Mouse (Mus musculus): ENCODE results near the gene Klhl26. TPM values are rescaled to one million over a fixed set of nuclear protein-coding genes. Genes with fewer than 3 reads are reported as not detected.

Klhl26 gene
- polyA plus RNA-seq, 1 experiment: 62.4 TPM

DNA sequence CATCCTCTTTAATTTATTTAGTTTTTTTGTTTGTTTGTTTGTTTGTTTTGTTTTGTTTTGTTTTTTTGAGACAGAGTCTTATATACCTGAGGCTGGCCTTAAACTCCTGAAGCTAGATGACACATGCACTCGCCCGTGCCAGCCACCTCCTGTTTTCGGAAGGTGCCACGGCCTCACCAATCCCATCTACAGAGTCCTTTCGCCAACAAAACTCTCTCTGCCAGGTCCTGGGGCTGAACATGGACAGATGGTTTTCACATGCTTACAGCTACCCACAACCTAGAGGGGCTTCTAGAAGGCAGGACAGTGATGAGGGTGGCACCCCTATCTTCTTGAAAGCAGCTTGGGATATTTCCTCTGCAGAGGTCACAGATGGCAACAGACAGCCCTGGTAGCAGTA lies 41.6 kb downstream of the Klhl26 start:
- peak; percentile 64 to 73 for DNase-seq
- TF ChIP-seq POLR2A (IDR thresholded peaks at IDR 0.05; ENCODE audit: borderline replicate concordance, insufficient read depth, low read length) (no peak), CTCF (IDR thresholded peaks at IDR 0.05; ENCODE audit: borderline replicate concordance, insufficient read depth, low read depth, low read length) (no peak)
- H3K27ac ChIP-seq (ENCODE audit: insufficient read depth, low read length): peak overlapping the region; percentile 72
- WGBS: 16% methylated on average over 5 of the region's 5 CpGs
- H3K4me1 ChIP-seq (ENCODE audit: control insufficient read depth, insufficient read depth, low read length): peaks cover 62% of the 10 kb centered on the region
- H3K27me3 ChIP-seq (ENCODE audit: control insufficient read depth, insufficient read depth, low read length): no peaks in the 10 kb centered on the region
- no peak overlapping the region for H3K4me3 ChIP-seq (replicated peaks; ENCODE audit: insufficient read depth, low read depth, low read length)

- no peak for DNase-seq
- Histone ChIP-seq H3K27ac (ENCODE audit: insufficient read depth, low read length) (no peak overlapping the region), H3K4me1 (ENCODE audit: control insufficient read depth, insufficient read depth, low read length) (peaks cover 67% of the 10 kb centered on the region), H3K4me3 (replicated peaks; ENCODE audit: insufficient read depth, low read depth, low read length) (no peak overlapping the region), H3K27me3 (ENCODE audit: control insufficient read depth, insufficient read depth, low read length) (no peaks in the 10 kb centered on the region)
- WGBS: 51% methylated on average over 4 of the region's 4 CpGs
- TF ChIP-seq POLR2A (IDR thresholded peaks at IDR 0.05; ENCODE audit: borderline replicate concordance, insufficient read depth, low read length) (no peak), CTCF (IDR thresholded peaks at IDR 0.05; ENCODE audit: borderline replicate concordance, insufficient read depth, low read depth, low read length) (no peak)
Measured at GRCm38 (mm10) chr8:70432991-70433536, 43.7 kb downstream of the Klhl26 start.

GRCm38 (mm10) chr8:70431213-70431612 lies 45.6 kb downstream of the Klhl26 start:
- peaks cover 57% of the 10 kb centered on the region for H3K4me1 ChIP-seq (ENCODE audit: control insufficient read depth, insufficient read depth, low read length)
- no peaks in the 10 kb centered on the region for H3K27me3 ChIP-seq (ENCODE audit: control insufficient read depth, insufficient read depth, low read length)
- TF ChIP-seq POLR2A (IDR thresholded peaks at IDR 0.05; ENCODE audit: borderline replicate concordance, insufficient read depth, low read length): no peak
- TF ChIP-seq CTCF (IDR thresholded peaks at IDR 0.05; ENCODE audit: borderline replicate concordance, insufficient read depth, low read depth, low read length): no peak
- no peak for DNase-seq
- no peak overlapping the region for H3K4me3 ChIP-seq (replicated peaks; ENCODE audit: insufficient read depth, low read depth, low read length)
- WGBS: 58% methylated on average over 4 of the region's 4 CpGs
- no peak overlapping the region for H3K27ac ChIP-seq (ENCODE audit: insufficient read depth, low read length)

DNA sequence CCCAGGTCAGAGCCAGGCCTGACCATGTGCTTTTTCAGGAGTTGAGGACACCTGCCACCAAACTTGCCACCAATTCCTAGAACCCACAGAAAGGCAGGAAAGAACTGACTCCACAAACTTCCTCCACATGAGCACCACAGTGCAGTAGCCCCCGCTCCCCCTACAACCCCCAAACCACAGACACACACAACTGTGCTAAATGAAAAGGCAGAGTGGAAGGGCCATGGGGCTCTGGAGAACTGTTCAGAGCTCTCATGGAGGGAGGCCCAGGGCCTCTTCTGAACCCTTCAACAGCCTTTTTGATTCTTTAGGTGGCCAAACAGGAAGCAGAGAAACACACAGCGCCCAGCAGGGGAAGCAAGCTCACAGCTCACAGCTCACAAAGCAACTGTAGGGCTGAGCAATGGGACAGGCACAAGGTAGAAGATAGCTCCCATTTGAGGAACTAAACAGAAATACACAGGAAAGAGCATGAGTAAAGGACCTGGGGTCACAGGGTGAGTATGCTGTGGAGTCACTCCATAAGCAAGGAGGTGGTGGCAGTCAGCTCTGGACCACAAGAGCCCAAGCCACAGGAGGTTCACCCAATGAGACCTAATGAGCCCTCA lies 50.4 kb downstream of the Klhl26 start:
- TF ChIP-seq CTCF (IDR thresholded peaks at IDR 0.05; ENCODE audit: borderline replicate concordance, insufficient read depth, low read depth, low read length): no peak
- TF ChIP-seq POLR2A (IDR thresholded peaks at IDR 0.05; ENCODE audit: borderline replicate concordance, insufficient read depth, low read length): no peak
- 87% methylated on average over 2 of the region's 2 CpGs for WGBS
- Histone ChIP-seq H3K27ac (ENCODE audit: insufficient read depth, low read length) (no peak overlapping the region), H3K4me1 (ENCODE audit: control insufficient read depth, insufficient read depth, low read length) (peaks cover 64% of the 10 kb centered on the region), H3K27me3 (ENCODE audit: control insufficient read depth, insufficient read depth, low read length) (no peaks in the 10 kb centered on the region), H3K4me3 (replicated peaks; ENCODE audit: insufficient read depth, low read depth, low read length) (no peak overlapping the region)
- no peak for DNase-seq

DNA sequence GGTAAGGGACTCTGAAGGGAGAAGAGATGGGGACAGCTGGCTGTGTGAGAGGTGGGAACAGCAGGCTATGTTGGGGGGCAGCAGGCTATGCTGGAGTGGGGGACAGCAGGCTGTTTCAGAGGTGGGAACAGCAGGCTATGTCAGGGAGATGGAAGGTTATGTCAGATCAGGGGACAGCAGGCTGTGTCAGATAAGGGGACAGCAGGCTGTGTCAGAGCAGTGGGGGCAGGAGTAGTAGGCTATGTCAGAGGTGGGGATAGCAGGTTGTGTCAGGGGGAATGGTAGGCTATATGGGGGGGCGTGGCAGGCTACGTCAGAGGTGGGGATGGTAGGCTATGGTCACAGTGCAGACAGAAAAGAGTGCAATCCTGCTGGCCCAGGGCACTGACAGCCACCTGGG lies 54.0 kb downstream of the Klhl26 start:
- DNase-seq: no peak
- 70% methylated on average over 2 of the region's 2 CpGs for WGBS
- peak overlapping the region; percentile 37; the same call in 1 of the 2 replicates for H3K27ac ChIP-seq (ENCODE audit: insufficient read depth, low read length)

GRCm38 (mm10) chr8:70421349-70422104 lies 55.2 kb downstream of the Klhl26 start:
- 39% methylated on average over 18 of the region's 18 CpGs for WGBS
- H3K27ac ChIP-seq (ENCODE audit: insufficient read depth, low read length): peak overlapping the region; percentile 1; the same call in 1 of the 2 replicates
- H3K4me3 ChIP-seq (replicated peaks; ENCODE audit: insufficient read depth, low read depth, low read length): no peak overlapping the region
- H3K27me3 ChIP-seq (ENCODE audit: control insufficient read depth, insufficient read depth, low read length): no peaks in the 10 kb centered on the region
- TF ChIP-seq CTCF (IDR thresholded peaks at IDR 0.05; ENCODE audit: borderline replicate concordance, insufficient read depth, low read depth, low read length) (no peak), POLR2A (IDR thresholded peaks at IDR 0.05; ENCODE audit: borderline replicate concordance, insufficient read depth, low read length) (no peak)
- peak in 1 of 2 experiments; percentile 42 for DNase-seq
- H3K4me1 ChIP-seq (ENCODE audit: control insufficient read depth, insufficient read depth, low read length): peaks cover 85% of the 10 kb centered on the region

More for the DNA sequence above, 54.0 kb downstream of the Klhl26 start:
- TF ChIP-seq CTCF (IDR thresholded peaks at IDR 0.05; ENCODE audit: borderline replicate concordance, insufficient read depth, low read depth, low read length) (no peak), POLR2A (IDR thresholded peaks at IDR 0.05; ENCODE audit: borderline replicate concordance, insufficient read depth, low read length) (no peak)
- peaks cover 73% of the 10 kb centered on the region for H3K4me1 ChIP-seq (ENCODE audit: control insufficient read depth, insufficient read depth, low read length)
- no peak overlapping the region for H3K4me3 ChIP-seq (replicated peaks; ENCODE audit: insufficient read depth, low read depth, low read length)
- no peaks in the 10 kb centered on the region for H3K27me3 ChIP-seq (ENCODE audit: control insufficient read depth, insufficient read depth, low read length)

- Histone ChIP-seq H3K4me3 (replicated peaks; ENCODE audit: insufficient read depth, low read depth, low read length) (no peak overlapping the region), H3K27ac (ENCODE audit: insufficient read depth, low read length) (no peak overlapping the region; the same call in none of the 2 replicates), H3K4me1 (ENCODE audit: control insufficient read depth, insufficient read depth, low read length) (peaks cover 84% of the 10 kb centered on the region), H3K27me3 (ENCODE audit: control insufficient read depth, insufficient read depth, low read length) (no peaks in the 10 kb centered on the region)
- TF ChIP-seq POLR2A (IDR thresholded peaks at IDR 0.05; ENCODE audit: borderline replicate concordance, insufficient read depth, low read length) (no peak), CTCF (IDR thresholded peaks at IDR 0.05; ENCODE audit: borderline replicate concordance, insufficient read depth, low read depth, low read length) (no peak)
- 72% methylated on average over 11 of the region's 11 CpGs for WGBS
- DNase-seq: no peak
Measured at GRCm38 (mm10) chr8:70419879-70420643, 56.7 kb downstream of the Klhl26 start.

All from cerebellum, adult 2 months (tissue).